Mouse (Mus musculus): ENCODE measurements around the gene Pla2g1b. TPM values are rescaled to one million over a fixed set of nuclear protein-coding genes. Genes with fewer than 3 reads are reported as not detected.

Gene Pla2g1b
- polyA plus RNA-seq, 1 experiment from 2014 or later = 489 TPM

GRCm38 (mm10) chr5:115512375-115512774, 46.3 kb downstream of the Pla2g1b start:
- TF ChIP-seq EP300 (optimal IDR thresholded peaks at IDR 0.05) = no peak
- TF ChIP-seq CTCF (IDR thresholded peaks at IDR 0.05; ENCODE audit: low read depth) = no peak
- Histone ChIP-seq H3K36me3 (ENCODE audit: control insufficient read depth, insufficient read depth, low read length) (no peaks in the 10 kb centered on the region), H3K27ac (replicated peaks) (no peak overlapping the region), H3K4me3 (ENCODE audit: low read depth, low read length) (no peak overlapping the region), H3K4me1 (replicated peaks; ENCODE audit: control insufficient read depth, insufficient read depth) (peaks cover 12% of the 10 kb centered on the region), H3K27me3 (ENCODE audit: control insufficient read depth, insufficient read depth, low read length) (no peaks in the 10 kb centered on the region), H3K9me3 (ENCODE audit: control insufficient read depth, low read length) (no peaks in the 10 kb centered on the region), H3K4me2 (replicated peaks; ENCODE audit: low read depth) (no peak overlapping the region), H3K9ac (ENCODE audit: low read length) (no peak overlapping the region)
- no peak for ATAC-seq (ENCODE audit: low FRiP score, low TSS enrichment)
- no peak for DNase-seq (ENCODE audit: low spot score)
- 92% methylated on average over 7 of the region's 7 CpGs for WGBS

GRCm38 (mm10) chr5:115513246-115513645, 47.2 kb downstream of the Pla2g1b start:
- Histone ChIP-seq H3K4me3 (ENCODE audit: low read depth, low read length) (no peak overlapping the region), H3K4me1 (replicated peaks; ENCODE audit: control insufficient read depth, insufficient read depth) (peaks cover 12% of the 10 kb centered on the region), H3K27me3 (ENCODE audit: control insufficient read depth, insufficient read depth, low read length) (no peaks in the 10 kb centered on the region), H3K9ac (ENCODE audit: low read length) (no peak overlapping the region), H3K27ac (replicated peaks) (no peak overlapping the region), H3K36me3 (ENCODE audit: control insufficient read depth, insufficient read depth, low read length) (no peaks in the 10 kb centered on the region), H3K9me3 (ENCODE audit: control insufficient read depth, low read length) (no peaks in the 10 kb centered on the region), H3K4me2 (replicated peaks; ENCODE audit: low read depth) (no peak overlapping the region)
- 92% methylated on average over 14 of the region's 14 CpGs for WGBS
- ATAC-seq (ENCODE audit: low FRiP score, low TSS enrichment) (no peak), DNase-seq (ENCODE audit: low spot score) (no peak)
- no peak for TF ChIP-seq CTCF (IDR thresholded peaks at IDR 0.05; ENCODE audit: low read depth)
- TF ChIP-seq EP300 (optimal IDR thresholded peaks at IDR 0.05) = no peak

GRCm38 (mm10) chr5:115513721-115514120, 47.7 kb downstream of the Pla2g1b start:
- no peak overlapping the region for H3K4me3 ChIP-seq (ENCODE audit: low read depth, low read length)
- no peaks in the 10 kb centered on the region for H3K27me3 ChIP-seq (ENCODE audit: control insufficient read depth, insufficient read depth, low read length)
- ATAC-seq (ENCODE audit: low FRiP score, low TSS enrichment) = no peak
- 91% methylated on average over 16 of the region's 16 CpGs for WGBS
- H3K27ac ChIP-seq (replicated peaks) = no peak overlapping the region; the same call in 1 of the 2 replicates
- TF ChIP-seq CTCF (IDR thresholded peaks at IDR 0.05; ENCODE audit: low read depth) (no peak), EP300 (optimal IDR thresholded peaks at IDR 0.05) (no peak)
- H3K9ac ChIP-seq (ENCODE audit: low read length) = no peak overlapping the region
- H3K4me2 ChIP-seq (replicated peaks; ENCODE audit: low read depth) = no peak overlapping the region
- no peaks in the 10 kb centered on the region for H3K36me3 ChIP-seq (ENCODE audit: control insufficient read depth, insufficient read depth, low read length)
- no peak for DNase-seq (ENCODE audit: low spot score)
- H3K9me3 ChIP-seq (ENCODE audit: control insufficient read depth, low read length) = no peaks in the 10 kb centered on the region
- H3K4me1 ChIP-seq (replicated peaks; ENCODE audit: control insufficient read depth, insufficient read depth) = peaks cover 12% of the 10 kb centered on the region

GRCm38 (mm10) chr5:115514346-115514745, 48.3 kb downstream of the Pla2g1b start:
- peak overlapping the region; percentile 48; the same call in 1 of the 2 replicates for H3K4me2 ChIP-seq (replicated peaks; ENCODE audit: low read depth)
- whole genome bisulfite sequencing = 63% methylated on average over 6 of the region's 6 CpGs
- 0 out of 2 replicates have a peak overlapping the region, but pooled peaks have one; percentile 2 for H3K9ac ChIP-seq (ENCODE audit: low read length)
- ATAC-seq (ENCODE audit: low FRiP score, low TSS enrichment) (no peak), DNase-seq (ENCODE audit: low spot score) (no peak)
- H3K4me1 ChIP-seq (replicated peaks; ENCODE audit: control insufficient read depth, insufficient read depth) = peaks cover 10% of the 10 kb centered on the region; the same call in 1 of the 2 replicates
- TF ChIP-seq EP300 (optimal IDR thresholded peaks at IDR 0.05) (no peak), CTCF (IDR thresholded peaks at IDR 0.05; ENCODE audit: low read depth) (no peak)
- no peak overlapping the region for H3K4me3 ChIP-seq (ENCODE audit: low read depth, low read length)
- no peaks in the 10 kb centered on the region for H3K27me3 ChIP-seq (ENCODE audit: control insufficient read depth, insufficient read depth, low read length)
- peak overlapping the region; percentile 85 for H3K27ac ChIP-seq (replicated peaks)
- no peaks in the 10 kb centered on the region for H3K36me3 ChIP-seq (ENCODE audit: control insufficient read depth, insufficient read depth, low read length)
- no peaks in the 10 kb centered on the region for H3K9me3 ChIP-seq (ENCODE audit: control insufficient read depth, low read length)

GRCm38 (mm10) chr5:115514896-115515587, 49.0 kb downstream of the Pla2g1b start:
- no peak for TF ChIP-seq CTCF (IDR thresholded peaks at IDR 0.05; ENCODE audit: low read depth)
- TF ChIP-seq EP300 (optimal IDR thresholded peaks at IDR 0.05) = no peak
- no peaks in the 10 kb centered on the region for H3K36me3 ChIP-seq (ENCODE audit: control insufficient read depth, insufficient read depth, low read length)
- H3K4me3 ChIP-seq (ENCODE audit: low read depth, low read length) = no peak overlapping the region
- H3K4me1 ChIP-seq (replicated peaks; ENCODE audit: control insufficient read depth, insufficient read depth) = peaks cover 10% of the 10 kb centered on the region; the same call in 1 of the 2 replicates
- 15% methylated on average over 20 of the region's 20 CpGs for WGBS
- peak overlapping the region; percentile 85 for H3K27ac ChIP-seq (replicated peaks)
- ATAC-seq (ENCODE audit: low FRiP score, low TSS enrichment) (peak; percentile 77), DNase-seq (ENCODE audit: low spot score) (peak; percentile 70)
- H3K9ac ChIP-seq (ENCODE audit: low read length) = 0 out of 2 replicates have a peak overlapping the region, but pooled peaks have one; percentile 2
- H3K9me3 ChIP-seq (ENCODE audit: control insufficient read depth, low read length) = no peaks in the 10 kb centered on the region
- H3K4me2 ChIP-seq (replicated peaks; ENCODE audit: low read depth) = peak overlapping the region; percentile 48
- no peaks in the 10 kb centered on the region for H3K27me3 ChIP-seq (ENCODE audit: control insufficient read depth, insufficient read depth, low read length)

Data from stomach, postnatal 0 days (tissue).